Mouse (Mus musculus) stomach, embryonic 16.5 days (tissue): ENCODE measurements at regions not wholly inside any gene's neighbourhood (a gene's known extent, or its start where the extent isn't known, plus 50 kb on each side); places are given as distances from the start of the nearest gene placed in this dataset.

Source experiments
- ATAC-seq: fragments of 200-750 bp; cut with Nextera tagmentation; 2 replicates; pipeline ENCODE4 v1.8.0; 2017; ENCODE audit warnings: moderate number of reproducible peaks, moderate TSS enrichment; ENCODE audit not compliant: insufficient read depth, low FRiP score
- H3K27ac ChIP-seq: fragments of 300-500 bp; sonication (generic); 2 replicates; pipeline ENCODE4 v1.5.1; 2014; ENCODE audit warnings: low read length
- H3K27me3 ChIP-seq: fragments of 300-500 bp; sonication (generic); 2 replicates; pipeline ENCODE4 v1.6.1; 2014; ENCODE audit warnings: low read length, control low read depth, mixed read lengths; ENCODE audit not compliant: control insufficient read depth, insufficient read depth
- H3K36me3 ChIP-seq: fragments of 300-500 bp; sonication (generic); 2 replicates; pipeline ENCODE4 v1.6.1; 2014; ENCODE audit warnings: low read length; ENCODE audit not compliant: control insufficient read depth, insufficient read depth
- H3K4me1 ChIP-seq: fragments of 300-500 bp; sonication (generic); 2 replicates; pipeline ENCODE4 v1.6.1; 2014; ENCODE audit warnings: low read length, control low read depth, mixed read lengths; ENCODE audit not compliant: control insufficient read depth, insufficient read depth
- H3K4me2 ChIP-seq: fragments of 300-500 bp; sonication (generic); 2 replicates; pipeline ENCODE4 v1.6.1; 2014; ENCODE audit warnings: low read depth, low read length, mixed read lengths
- H3K4me3 ChIP-seq: fragments of 300-500 bp; sonication (generic); replicated peaks from 2 replicates; pipeline ENCODE4 v1.5.1; 2014; ENCODE audit warnings: mild to moderate bottlenecking, low read length
- H3K9ac ChIP-seq: fragments of 300-500 bp; sonication (generic); 2 replicates; pipeline ENCODE4 v1.6.1; 2014; ENCODE audit warnings: low read length
- H3K9me3 ChIP-seq: fragments of 300-500 bp; sonication (generic); replicated peaks from 2 replicates; pipeline ENCODE4 v1.6.1; 2016; ENCODE audit warnings: low read length, control low read depth; ENCODE audit not compliant: control insufficient read depth
- WGBS: fragments of 180-500 bp; shearing (Covaris S2); extraction: QIAGEN DNeasy Blood & Tissue Kit; methylation state at CpG from one replicate; pipeline ENCODE4 v1.1.7; 2014; 5-methylcytosine and 5-hydroxymethylcytosine counted together

DNA sequence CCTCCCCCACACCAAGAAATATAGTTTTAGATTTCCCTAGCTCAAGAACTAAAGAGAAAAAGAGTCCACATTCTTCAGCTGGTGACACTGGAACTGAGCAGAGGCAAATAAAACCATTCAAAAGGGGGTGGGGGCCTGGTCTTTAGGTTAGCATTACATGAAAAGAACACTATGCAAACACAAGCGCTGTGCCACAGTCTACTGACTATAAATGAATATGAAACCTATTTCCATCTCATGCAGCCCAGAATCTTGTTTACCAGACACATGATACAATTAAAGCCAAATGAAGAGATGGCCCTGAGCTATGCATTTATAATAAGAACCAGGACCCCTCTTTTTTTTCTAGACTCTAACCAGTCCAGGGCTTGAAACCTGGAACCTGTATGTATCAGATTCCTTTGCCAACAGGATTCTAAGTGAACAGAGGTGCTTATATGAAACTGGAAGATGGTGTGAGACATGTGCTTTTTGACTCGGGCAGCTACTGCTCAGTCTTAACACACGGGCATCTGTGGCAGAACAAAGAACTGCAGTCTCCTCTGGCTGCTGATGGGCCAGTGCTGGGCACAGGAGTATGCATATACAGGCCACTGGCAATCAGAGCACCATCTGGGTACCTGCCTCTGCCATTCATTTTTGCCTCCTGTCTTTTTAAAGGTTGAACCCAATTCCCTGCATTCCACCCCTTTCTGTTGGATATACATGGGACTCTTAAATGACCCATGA is 308.5 kb downstream of the Sox4 start:
- Histone ChIP-seq H3K4me1 (no peaks in the 10 kb centered on the region), H3K4me2 (no peak overlapping the region), H3K9ac (no peak overlapping the region), H3K36me3 (no peaks in the 10 kb centered on the region), H3K4me3 (no peak overlapping the region), H3K27me3 (no peaks in the 10 kb centered on the region), H3K9me3 (no peaks in the 10 kb centered on the region), H3K27ac (no peak overlapping the region)
- ATAC-seq = no peak
- WGBS = 69% methylated on average over 3 of the region's 3 CpGs

DNA sequence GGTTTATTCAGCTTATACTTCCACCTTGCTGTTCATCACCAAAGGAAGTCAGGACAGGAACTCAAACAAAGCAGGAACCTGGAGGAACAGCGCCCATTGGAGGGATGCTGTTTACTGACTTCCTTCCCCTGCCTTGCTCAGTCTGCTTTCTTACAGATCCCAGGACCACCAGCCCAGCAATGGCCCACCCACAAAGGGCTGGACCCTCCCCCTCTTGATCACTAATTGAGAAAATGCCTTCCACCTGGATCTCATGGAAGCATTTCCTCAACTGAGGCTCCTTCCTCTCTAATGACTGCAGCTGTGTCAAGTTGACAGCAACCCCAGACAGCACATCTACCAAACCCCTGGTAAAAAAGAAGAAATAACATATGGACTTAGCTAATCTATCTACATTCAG is 312.7 kb downstream of the Sox4 start:
- Histone ChIP-seq H3K9ac (no peak overlapping the region), H3K27ac (no peak overlapping the region), H3K36me3 (no peaks in the 10 kb centered on the region), H3K27me3 (no peaks in the 10 kb centered on the region), H3K9me3 (no peaks in the 10 kb centered on the region), H3K4me1 (0 out of 2 replicates have a peak, but pooled peaks cover under 1% of the 10 kb centered on the region), H3K4me3 (no peak overlapping the region), H3K4me2 (no peak overlapping the region)
- WGBS = 61% methylated on average over 1 of the region's 1 CpGs
- no peak for ATAC-seq

DNA sequence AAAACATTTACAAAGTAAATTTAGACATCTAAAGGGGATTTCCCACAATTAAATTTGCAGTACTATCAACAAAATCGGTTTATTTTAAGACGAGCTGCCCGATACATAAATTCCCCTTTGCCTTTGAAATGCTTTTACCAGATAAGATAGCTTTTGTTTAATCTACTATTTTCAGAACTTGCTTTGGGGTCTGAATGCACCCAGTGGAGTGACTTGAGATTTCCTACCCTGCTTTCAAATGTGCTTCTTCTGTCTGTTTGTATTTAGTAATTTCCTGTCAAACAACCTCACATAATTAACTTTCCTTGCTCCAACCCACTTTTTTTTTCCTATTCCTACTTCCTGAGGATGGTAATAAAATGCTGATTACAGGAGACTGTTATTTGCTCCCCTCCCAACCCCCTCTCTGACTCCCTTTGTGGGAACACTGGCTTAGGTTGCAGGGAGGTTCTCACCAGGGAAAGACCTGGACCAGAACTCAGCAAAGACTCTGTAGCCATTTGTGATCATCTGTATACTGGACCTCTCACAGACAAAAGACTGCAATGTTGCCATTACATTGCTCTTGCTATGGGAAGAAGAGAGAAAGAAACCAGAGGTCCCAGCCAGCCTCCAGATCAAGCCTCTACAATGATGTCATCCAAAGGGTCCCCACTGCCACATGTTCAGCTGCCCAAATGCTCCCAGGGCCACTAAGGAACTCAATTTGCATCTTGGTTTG is 318.1 kb downstream of the Sox4 start:
- Histone ChIP-seq H3K4me3 (no peak overlapping the region), H3K4me1 (peaks cover 13% of the 10 kb centered on the region), H3K36me3 (no peaks in the 10 kb centered on the region), H3K9me3 (no peaks in the 10 kb centered on the region), H3K9ac (no peak overlapping the region), H3K4me2 (no peak overlapping the region), H3K27me3 (no peaks in the 10 kb centered on the region), H3K27ac (no peak overlapping the region)
- ATAC-seq = no peak
- WGBS = 18% methylated on average over 3 of the region's 3 CpGs

DNA sequence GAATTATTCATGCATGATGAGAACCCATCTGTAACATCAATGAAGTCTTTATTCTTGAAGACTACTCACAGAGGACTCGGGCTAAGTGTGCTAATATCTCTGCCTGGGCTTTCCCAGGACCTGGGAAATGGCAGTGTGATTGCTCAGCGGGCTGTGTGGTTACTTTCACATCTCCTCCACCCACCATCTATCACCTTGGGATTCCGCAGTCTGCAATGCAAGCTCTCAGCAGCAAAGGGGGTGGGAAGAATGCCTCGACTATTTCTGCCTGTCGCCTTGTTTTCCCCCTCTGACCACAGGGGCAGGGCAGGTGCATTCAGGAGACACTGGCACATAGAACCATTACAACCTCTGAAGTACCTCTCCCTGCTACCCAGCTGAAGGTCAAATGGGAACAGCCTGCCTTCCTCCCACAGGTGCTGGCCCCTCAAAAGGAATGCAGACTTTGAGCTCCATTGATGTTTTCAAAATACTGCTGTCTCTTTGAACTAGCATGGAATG is 319.9 kb downstream of the Sox4 start:
- no peaks in the 10 kb centered on the region for H3K27me3 ChIP-seq
- H3K36me3 ChIP-seq = no peaks in the 10 kb centered on the region
- no peak overlapping the region for H3K27ac ChIP-seq
- peaks cover 24% of the 10 kb centered on the region for H3K4me1 ChIP-seq
- no peak overlapping the region for H3K4me2 ChIP-seq
- no peaks in the 10 kb centered on the region for H3K9me3 ChIP-seq
- no peak overlapping the region for H3K9ac ChIP-seq
- H3K4me3 ChIP-seq = no peak overlapping the region
- WGBS = 37% methylated on average over 5 of the region's 5 CpGs
- no peak for ATAC-seq

DNA sequence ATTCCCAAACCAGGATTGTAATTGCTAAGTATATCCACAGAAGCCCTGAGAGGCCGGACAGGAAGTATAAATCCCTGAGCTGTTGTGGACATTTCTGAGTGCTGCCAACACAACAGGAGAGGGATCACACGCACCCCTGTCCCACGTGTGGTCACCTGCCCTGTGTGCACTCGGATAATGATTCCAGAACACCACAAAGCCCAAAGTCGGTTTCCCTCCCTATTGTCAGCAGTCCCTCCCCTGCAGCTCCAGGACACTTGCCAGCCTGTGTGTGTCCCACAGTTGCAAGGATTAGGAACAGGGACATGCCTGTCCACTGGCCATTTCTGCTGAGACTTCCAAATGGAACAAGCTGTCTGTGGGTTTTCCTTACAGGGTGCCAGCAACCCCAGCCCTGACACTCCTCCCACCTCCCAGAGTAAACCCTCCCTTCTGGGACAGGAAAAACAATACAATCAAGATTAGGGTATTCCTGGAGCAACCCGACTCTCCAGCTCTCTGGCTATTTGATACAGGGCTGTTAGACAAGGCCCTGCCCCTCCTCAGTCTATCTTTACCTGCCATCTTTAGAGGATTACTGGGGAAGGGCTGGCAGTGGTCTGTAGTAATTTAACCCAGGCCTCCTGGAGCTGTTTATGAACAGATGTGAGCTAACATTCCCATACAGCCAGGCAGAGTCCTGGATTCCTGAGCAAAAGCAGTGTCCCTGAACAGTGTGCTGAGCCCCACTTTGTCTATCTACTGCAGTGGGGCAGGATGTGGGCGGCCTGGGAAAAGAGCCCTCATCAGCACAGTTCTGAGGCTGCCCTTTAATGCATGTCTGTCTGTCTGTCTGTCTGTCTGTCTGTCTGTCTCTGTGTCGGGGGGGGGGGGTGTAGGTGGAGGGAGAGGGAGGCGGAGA is 323.8 kb downstream of the Sox4 start:
- Histone ChIP-seq H3K4me1 (peaks cover 18% of the 10 kb centered on the region), H3K4me3 (no peak overlapping the region), H3K27ac (peak overlapping the region; percentile 72), H3K27me3 (no peaks in the 10 kb centered on the region), H3K9me3 (no peaks in the 10 kb centered on the region), H3K36me3 (no peaks in the 10 kb centered on the region), H3K9ac (no peak overlapping the region), H3K4me2 (no peak overlapping the region)
- peak; percentile 61 for ATAC-seq
- 25% methylated on average over 9 of the region's 9 CpGs for WGBS

DNA sequence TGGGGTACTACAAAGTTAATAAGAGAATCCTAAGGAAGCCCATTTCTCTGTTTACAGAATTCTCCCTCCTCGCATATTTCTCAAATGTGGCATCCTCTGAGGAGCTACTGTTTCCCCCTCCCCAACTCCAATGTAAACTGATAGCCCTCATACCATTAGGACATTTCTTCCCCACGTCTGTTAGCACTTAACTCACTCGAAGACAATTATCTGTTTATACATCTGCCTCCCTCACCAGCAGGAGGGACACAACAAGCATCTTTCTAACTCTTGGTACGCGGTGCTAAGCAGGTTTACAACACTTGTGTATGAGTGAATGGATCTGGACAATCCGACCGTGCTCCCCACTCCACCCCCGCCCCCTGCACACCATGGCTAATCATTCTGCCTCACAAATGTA is 324.8 kb downstream of the Sox4 start:
- Histone ChIP-seq H3K9me3 (no peaks in the 10 kb centered on the region), H3K9ac (no peak overlapping the region), H3K4me2 (no peak overlapping the region), H3K36me3 (no peaks in the 10 kb centered on the region), H3K27ac (no peak overlapping the region), H3K27me3 (no peaks in the 10 kb centered on the region), H3K4me1 (peaks cover 16% of the 10 kb centered on the region), H3K4me3 (no peak overlapping the region)
- 60% methylated on average over 8 of the region's 8 CpGs for WGBS
- no peak for ATAC-seq

DNA sequence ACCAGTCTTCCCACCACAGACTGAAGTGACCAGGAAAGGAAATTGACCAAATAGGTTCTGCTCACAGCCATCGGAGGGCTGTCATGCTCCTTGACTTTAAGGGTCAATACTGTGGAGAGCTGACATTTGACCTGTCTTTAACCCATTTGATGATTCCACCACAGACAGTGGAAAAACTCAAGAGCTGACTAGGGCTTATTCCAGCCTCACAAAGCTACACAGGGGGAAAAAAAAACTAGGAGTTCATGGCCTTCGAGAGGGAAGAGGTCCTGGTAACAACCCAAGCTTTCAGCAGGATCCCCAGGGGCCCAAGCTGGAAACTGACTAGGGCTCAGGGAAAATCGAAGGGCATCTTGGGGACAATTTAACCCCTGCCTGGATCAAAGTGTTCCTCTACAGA is 334.6 kb downstream of the Sox4 start:
- no peaks in the 10 kb centered on the region for H3K4me1 ChIP-seq
- no peaks in the 10 kb centered on the region for H3K36me3 ChIP-seq
- H3K4me2 ChIP-seq = no peak overlapping the region
- no peaks in the 10 kb centered on the region for H3K9me3 ChIP-seq
- no peak overlapping the region for H3K9ac ChIP-seq
- no peak overlapping the region for H3K4me3 ChIP-seq
- H3K27ac ChIP-seq = no peak overlapping the region
- ATAC-seq = no peak
- 48% methylated on average over 3 of the region's 3 CpGs for WGBS
- H3K27me3 ChIP-seq = no peaks in the 10 kb centered on the region

DNA sequence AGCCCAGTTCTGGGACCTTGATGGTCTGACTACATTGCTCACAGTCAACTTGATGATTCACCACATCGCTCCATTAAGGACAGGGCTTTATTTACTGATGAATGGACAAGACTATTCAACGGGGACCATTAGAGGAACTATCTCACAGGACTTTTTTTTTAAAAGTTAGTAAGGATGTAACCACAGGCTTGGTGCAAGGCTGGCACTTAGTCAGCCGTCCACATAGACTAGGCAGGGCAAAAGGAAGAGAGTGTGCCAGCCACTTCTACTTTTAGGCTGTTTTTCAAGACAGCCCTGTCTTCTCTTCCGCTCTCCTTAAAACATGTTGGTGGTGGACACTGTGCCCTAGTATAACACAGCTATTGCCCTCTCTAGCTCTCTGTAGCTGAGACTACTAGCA is 336.0 kb downstream of the Sox4 start:
- H3K27me3 ChIP-seq = no peaks in the 10 kb centered on the region
- no peak overlapping the region for H3K27ac ChIP-seq
- no peaks in the 10 kb centered on the region for H3K9me3 ChIP-seq
- 90% methylated on average over 4 of the region's 4 CpGs for WGBS
- no peak for ATAC-seq
- no peak overlapping the region for H3K9ac ChIP-seq
- H3K4me3 ChIP-seq = no peak overlapping the region
- no peaks in the 10 kb centered on the region for H3K4me1 ChIP-seq
- H3K36me3 ChIP-seq = no peaks in the 10 kb centered on the region
- H3K4me2 ChIP-seq = no peak overlapping the region
